Mouse (Mus musculus): ENCODE measurements around the gene Atp8a2. TPM values are rescaled to one million over a fixed set of nuclear protein-coding genes. Genes with fewer than 3 reads are reported as not detected.
"Not testable (repeated sequence)": the region's sequence is repeated elsewhere in the genome, so short reads cannot be mapped to it uniquely, and the experiment has no call there.

Atp8a2 gene
- polyA plus RNA-seq, 1 experiment from 2014 or later: 23.8 TPM

GRCm38 (mm10) chr14:59723163-59723562 lies 473.8 kb downstream of the Atp8a2 start:
- Histone ChIP-seq H3K4me3 (no peak overlapping the region), H3K27me3 (replicated peaks) (peaks cover 12% of the 10 kb centered on the region), H3K4me2 (replicated peaks) (no peak overlapping the region), H3K9ac (no peak overlapping the region), H3K27ac (no peak overlapping the region), H3K36me3 (no peaks in the 10 kb centered on the region), H3K9me3 (no peaks in the 10 kb centered on the region), H3K4me1 (no peaks in the 10 kb centered on the region)
- 84% methylated on average over 2 of the region's 2 CpGs for WGBS
- no peak for ATAC-seq (ENCODE audit: low FRiP score, low read depth)

DNA sequence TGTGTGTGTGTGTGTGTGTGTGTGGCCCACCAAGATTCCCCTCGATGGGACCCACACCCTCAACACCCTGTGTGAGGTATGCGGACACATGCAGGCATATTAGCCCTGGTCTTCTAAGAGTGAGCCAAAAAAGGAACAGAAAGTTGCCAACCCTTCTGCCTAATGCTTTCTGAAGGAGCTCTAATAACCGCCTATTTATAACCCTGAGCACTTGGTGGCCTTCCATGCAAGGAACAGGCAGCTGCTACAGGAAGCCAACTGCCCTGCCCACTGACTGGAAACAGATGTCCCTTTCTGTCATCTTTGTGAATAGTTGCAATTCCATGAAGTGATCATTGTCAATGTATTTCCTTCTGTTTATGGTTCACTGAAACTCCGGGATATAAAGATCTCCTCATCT lies 475.0 kb downstream of the Atp8a2 start:
- Histone ChIP-seq H3K4me1 (no peaks in the 10 kb centered on the region), H3K4me3 (no peak overlapping the region), H3K9me3 (no peaks in the 10 kb centered on the region), H3K27ac (no peak overlapping the region), H3K36me3 (no peaks in the 10 kb centered on the region), H3K27me3 (replicated peaks) (peaks cover 8% of the 10 kb centered on the region; the same call in 1 of the 2 replicates), H3K4me2 (replicated peaks) (no peak overlapping the region), H3K9ac (no peak overlapping the region)
- 77% methylated on average over 4 of the region's 4 CpGs for WGBS
- no peak for ATAC-seq (ENCODE audit: low FRiP score, low read depth)

DNA sequence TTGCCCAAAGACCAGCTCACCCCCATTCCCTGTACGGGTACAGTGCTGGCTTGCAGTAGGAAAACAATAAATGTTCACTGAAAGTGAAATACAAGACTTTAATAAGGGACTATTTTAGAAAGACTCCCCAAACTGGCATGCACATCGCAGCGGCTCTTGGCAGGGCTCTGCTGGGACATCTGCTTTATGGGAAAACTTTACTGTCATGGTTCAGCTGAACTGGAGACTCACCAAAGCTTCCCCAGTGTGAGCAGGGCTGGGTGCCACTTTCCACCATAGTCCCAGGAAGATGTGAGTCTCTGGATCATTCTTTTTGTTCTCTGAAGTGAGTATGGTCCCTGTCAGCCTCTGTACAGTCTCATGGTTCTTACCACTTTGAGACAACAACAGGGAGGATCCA lies 475.6 kb downstream of the Atp8a2 start:
- H3K4me3 ChIP-seq: no peak overlapping the region
- no peak overlapping the region for H3K9ac ChIP-seq
- H3K27ac ChIP-seq: no peak overlapping the region
- WGBS: 90% methylated on average over 3 of the region's 3 CpGs
- H3K36me3 ChIP-seq: no peaks in the 10 kb centered on the region
- H3K4me1 ChIP-seq: no peaks in the 10 kb centered on the region
- no peaks in the 10 kb centered on the region for H3K9me3 ChIP-seq
- no peak for ATAC-seq (ENCODE audit: low FRiP score, low read depth)
- H3K27me3 ChIP-seq (replicated peaks): peaks cover 8% of the 10 kb centered on the region; the same call in 1 of the 2 replicates
- H3K4me2 ChIP-seq (replicated peaks): no peak overlapping the region

DNA sequence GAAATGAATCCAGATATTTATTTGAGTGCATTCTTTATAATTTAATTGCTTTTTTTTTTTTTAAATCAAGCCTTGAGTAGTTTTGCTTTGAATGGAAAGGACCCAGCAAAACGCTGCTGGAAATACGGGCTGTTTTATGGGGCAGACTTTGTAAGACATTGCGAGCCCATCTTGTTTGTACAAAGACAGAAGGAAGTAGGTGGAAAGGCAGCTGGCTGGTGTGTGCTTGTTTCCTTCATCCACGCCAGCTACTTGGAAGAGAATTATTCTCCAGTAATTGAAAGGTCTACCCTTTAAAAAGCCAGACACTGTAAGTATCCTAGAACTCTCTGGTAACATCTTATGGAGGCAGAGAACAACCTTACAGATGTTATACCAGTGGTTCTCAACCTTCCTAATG lies 476.6 kb downstream of the Atp8a2 start:
- no peak for ATAC-seq (ENCODE audit: low FRiP score, low read depth)
- no peak overlapping the region for H3K27ac ChIP-seq
- 88% methylated on average over 4 of the region's 4 CpGs for WGBS
- no peaks in the 10 kb centered on the region for H3K4me1 ChIP-seq
- H3K4me2 ChIP-seq (replicated peaks): no peak overlapping the region
- no peak overlapping the region for H3K4me3 ChIP-seq
- H3K9ac ChIP-seq: no peak overlapping the region
- H3K9me3 ChIP-seq: no peaks in the 10 kb centered on the region
- peaks cover 8% of the 10 kb centered on the region; the same call in 1 of the 2 replicates for H3K27me3 ChIP-seq (replicated peaks)
- H3K36me3 ChIP-seq: no peaks in the 10 kb centered on the region

DNA sequence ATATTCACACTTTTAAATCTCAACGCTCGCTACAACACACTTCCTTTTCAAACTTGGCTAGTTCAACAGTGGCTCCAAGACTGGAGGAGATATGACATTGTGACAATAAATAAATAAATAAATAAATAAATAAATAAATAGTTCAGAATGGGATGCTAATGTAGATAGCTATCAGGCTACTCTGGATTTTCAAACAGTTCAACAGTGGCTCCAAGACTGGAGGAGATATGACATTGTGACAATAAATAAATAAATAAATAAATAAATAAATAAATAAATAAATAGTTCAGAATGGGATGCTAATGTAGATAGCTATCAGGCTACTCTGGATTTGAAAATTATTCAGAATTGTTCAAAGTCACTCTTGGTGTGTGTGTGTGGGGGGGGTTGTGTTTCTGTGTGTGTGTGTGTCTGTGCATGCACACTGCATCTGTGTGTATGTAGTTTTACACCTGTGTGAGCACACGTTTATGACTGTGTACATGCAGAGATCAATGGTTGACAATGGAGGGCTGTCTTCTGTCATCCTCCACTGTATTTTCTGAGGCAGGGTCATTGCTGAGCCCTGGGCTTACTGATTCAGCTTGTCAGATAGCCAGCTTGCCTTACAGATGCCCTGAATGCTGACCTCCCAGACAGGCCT lies 480.4 kb downstream of the Atp8a2 start:
- not testable (repeated sequence) for H3K27ac ChIP-seq; H3K9me3 ChIP-seq; ATAC-seq (ENCODE audit: low FRiP score, low read depth); H3K4me2 ChIP-seq (replicated peaks); H3K4me1 ChIP-seq; H3K4me3 ChIP-seq; H3K27me3 ChIP-seq (replicated peaks); H3K9ac ChIP-seq; H3K36me3 ChIP-seq
- 83% methylated on average over 3 of the region's 3 CpGs for WGBS

DNA sequence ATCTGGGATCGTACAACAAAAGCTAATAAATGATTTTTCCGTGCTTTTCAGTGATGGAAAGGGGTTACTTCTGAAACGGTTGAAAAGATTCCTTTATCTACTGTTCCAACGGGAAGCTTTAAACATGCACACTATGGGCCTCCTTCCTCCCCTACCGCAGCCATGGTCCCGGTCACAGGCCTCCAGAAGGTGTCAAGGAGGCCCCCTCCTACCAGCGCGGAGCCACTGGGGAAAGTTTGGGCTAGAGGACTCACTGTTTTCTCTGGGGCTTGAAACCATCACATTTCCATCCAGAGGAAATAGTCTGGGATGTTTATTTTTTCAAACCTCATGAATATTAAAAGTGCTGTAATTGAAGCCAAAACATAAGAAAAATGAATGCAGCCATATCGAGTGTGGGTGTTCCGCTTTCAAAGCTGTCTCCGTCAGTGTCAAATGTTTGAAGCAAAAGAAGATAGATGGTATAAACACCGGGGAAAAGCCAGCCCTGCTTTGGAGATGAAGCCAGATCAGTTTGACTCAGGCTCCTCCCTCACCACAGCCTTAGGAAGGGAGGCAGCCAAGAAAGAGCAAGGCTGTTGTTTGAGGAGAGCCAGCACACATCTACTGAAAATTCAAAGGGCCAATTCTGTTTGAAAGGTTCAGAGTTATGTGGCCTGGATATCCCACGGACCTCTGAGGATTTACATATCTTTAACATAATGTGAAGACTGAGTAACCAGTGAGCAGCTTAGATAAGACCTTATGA lies 481.1 kb downstream of the Atp8a2 start:
- no peaks in the 10 kb centered on the region for H3K36me3 ChIP-seq
- H3K27ac ChIP-seq: no peak overlapping the region
- H3K4me2 ChIP-seq (replicated peaks): no peak overlapping the region
- H3K4me3 ChIP-seq: no peak overlapping the region
- no peaks in the 10 kb centered on the region for H3K27me3 ChIP-seq (replicated peaks)
- 57% methylated on average over 13 of the region's 13 CpGs for WGBS
- no peak overlapping the region for H3K9ac ChIP-seq
- H3K4me1 ChIP-seq: no peaks in the 10 kb centered on the region
- no peaks in the 10 kb centered on the region for H3K9me3 ChIP-seq
- ATAC-seq (ENCODE audit: low FRiP score, low read depth): no peak

GRCm38 (mm10) chr14:59709505-59710335 lies 487.3 kb downstream of the Atp8a2 start:
- no peak overlapping the region for H3K4me3 ChIP-seq
- H3K27ac ChIP-seq: no peak overlapping the region
- no peak for ATAC-seq (ENCODE audit: low FRiP score, low read depth)
- 79% methylated on average over 3 of the region's 3 CpGs for WGBS
- H3K4me2 ChIP-seq (replicated peaks): no peak overlapping the region
- no peak overlapping the region for H3K9ac ChIP-seq
- no peaks in the 10 kb centered on the region for H3K4me1 ChIP-seq
- H3K9me3 ChIP-seq: no peaks in the 10 kb centered on the region
- no peaks in the 10 kb centered on the region for H3K36me3 ChIP-seq
- no peaks in the 10 kb centered on the region for H3K27me3 ChIP-seq (replicated peaks)

- Histone ChIP-seq H3K36me3 (no peaks in the 10 kb centered on the region), H3K27me3 (replicated peaks) (no peaks in the 10 kb centered on the region), H3K9ac (no peak overlapping the region), H3K4me3 (no peak overlapping the region), H3K9me3 (no peaks in the 10 kb centered on the region), H3K4me1 (no peaks in the 10 kb centered on the region), H3K27ac (no peak overlapping the region), H3K4me2 (replicated peaks) (no peak overlapping the region)
- 93% methylated on average over 7 of the region's 7 CpGs for whole genome bisulfite sequencing
- ATAC-seq (ENCODE audit: low FRiP score, low read depth): no peak
These were observed 489.0 kb downstream of the Atp8a2 start for GRCm38 (mm10) chr14:59708009-59708408.

DNA sequence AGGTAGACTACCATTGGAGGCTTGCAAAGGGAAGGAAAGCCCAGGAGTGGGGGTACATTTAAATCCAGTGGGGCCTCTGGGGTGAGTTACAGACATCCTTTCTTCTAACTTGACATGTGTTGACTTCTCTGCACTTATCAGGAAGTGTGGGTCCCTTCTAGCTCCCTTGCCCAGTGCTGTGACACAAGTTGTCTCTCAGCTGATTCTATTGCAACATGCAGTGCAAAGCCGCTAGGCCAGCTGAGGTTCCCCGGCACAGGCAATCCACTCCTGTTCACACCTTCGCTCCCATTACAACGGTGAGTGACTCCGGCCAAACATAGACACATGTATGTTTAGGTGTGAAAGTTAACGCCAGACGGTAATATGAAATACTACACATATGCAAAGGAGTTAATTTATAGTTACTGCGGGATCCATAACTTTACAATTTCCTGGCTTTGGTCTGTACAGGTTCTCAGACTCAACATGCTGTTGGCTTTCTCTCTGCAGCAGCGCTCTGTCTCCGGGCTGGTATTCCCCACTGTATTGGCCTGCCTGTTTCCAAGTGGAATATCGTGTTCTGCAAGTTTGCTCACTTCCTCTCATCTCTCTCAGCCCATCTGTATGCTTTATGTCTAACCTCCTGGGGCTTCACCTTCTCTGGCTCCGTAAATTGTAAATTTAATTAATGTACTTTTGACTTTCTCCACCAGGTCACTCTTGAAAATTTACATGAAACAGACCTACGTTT lies 491.5 kb downstream of the Atp8a2 start:
- Histone ChIP-seq H3K4me1 (no peaks in the 10 kb centered on the region), H3K9me3 (no peaks in the 10 kb centered on the region), H3K4me3 (no peak overlapping the region), H3K27me3 (replicated peaks) (0 out of 2 replicates have a peak, but pooled peaks cover 3% of the 10 kb centered on the region), H3K4me2 (replicated peaks) (no peak overlapping the region), H3K27ac (no peak overlapping the region), H3K36me3 (no peaks in the 10 kb centered on the region), H3K9ac (no peak overlapping the region)
- ATAC-seq (ENCODE audit: low FRiP score, low read depth): no peak
- 79% methylated on average over 13 of the region's 13 CpGs for WGBS

DNA sequence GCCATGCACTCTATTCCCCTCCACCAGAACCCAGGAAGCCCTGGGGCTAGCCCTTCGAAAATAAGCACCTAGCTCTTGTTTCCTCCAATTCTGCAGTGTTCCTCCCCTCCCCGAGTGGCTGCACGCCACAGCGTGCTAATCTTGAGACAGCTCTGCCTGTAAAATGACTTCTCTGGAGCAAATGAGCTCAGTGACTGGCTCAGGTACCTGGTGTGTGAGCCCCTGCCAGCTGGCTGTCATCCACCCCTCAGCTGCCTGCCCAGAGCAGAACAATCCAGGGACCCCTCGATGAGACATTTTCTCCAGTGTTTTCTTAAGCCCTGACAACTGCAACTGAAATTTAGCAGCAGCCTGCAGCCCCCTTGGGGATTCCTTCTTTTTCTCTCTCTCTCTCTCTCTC lies 495.5 kb downstream of the Atp8a2 start:
- H3K27me3 ChIP-seq (replicated peaks): 0 out of 2 replicates have a peak, but pooled peaks cover 3% of the 10 kb centered on the region
- H3K4me3 ChIP-seq: no peak overlapping the region
- 54% methylated on average over 5 of the region's 5 CpGs for WGBS
- no peak overlapping the region for H3K27ac ChIP-seq
- H3K9ac ChIP-seq: no peak overlapping the region
- ATAC-seq (ENCODE audit: low FRiP score, low read depth): no peak
- no peak overlapping the region for H3K4me2 ChIP-seq (replicated peaks)
- no peaks in the 10 kb centered on the region for H3K4me1 ChIP-seq
- no peaks in the 10 kb centered on the region for H3K9me3 ChIP-seq
- H3K36me3 ChIP-seq: no peaks in the 10 kb centered on the region

GRCm38 (mm10) chr14:59695160-59695559 lies 501.8 kb downstream of the Atp8a2 start:
- H3K4me1 ChIP-seq: no peaks in the 10 kb centered on the region
- H3K9me3 ChIP-seq: no peaks in the 10 kb centered on the region
- H3K27ac ChIP-seq: no peak overlapping the region
- H3K36me3 ChIP-seq: no peaks in the 10 kb centered on the region
- H3K9ac ChIP-seq: no peak overlapping the region
- H3K27me3 ChIP-seq (replicated peaks): peaks cover 5% of the 10 kb centered on the region; the same call in 1 of the 2 replicates
- H3K4me3 ChIP-seq: no peak overlapping the region
- no peak for ATAC-seq (ENCODE audit: low FRiP score, low read depth)
- WGBS: 95% methylated on average over 4 of the region's 4 CpGs
- no peak overlapping the region for H3K4me2 ChIP-seq (replicated peaks)

GRCm38 (mm10) chr14:59692164-59692563 lies 504.8 kb downstream of the Atp8a2 start:
- Histone ChIP-seq H3K4me2 (replicated peaks) (no peak overlapping the region), H3K4me3 (no peak overlapping the region), H3K4me1 (no peaks in the 10 kb centered on the region), H3K9ac (no peak overlapping the region), H3K27me3 (replicated peaks) (peaks cover 5% of the 10 kb centered on the region; the same call in 1 of the 2 replicates), H3K36me3 (no peaks in the 10 kb centered on the region), H3K9me3 (no peaks in the 10 kb centered on the region), H3K27ac (no peak overlapping the region)
- no peak for ATAC-seq (ENCODE audit: low FRiP score, low read depth)
- 79% methylated on average over 6 of the region's 6 CpGs for WGBS

Data from neural tube, embryonic 12.5 days (tissue).